Mouse (Mus musculus) adrenal gland, postnatal 36 days (tissue): ENCODE measurements around the gene Lamb3. TPM values are rescaled to one million over a fixed set of nuclear protein-coding genes. Genes with fewer than 3 reads are reported as not detected.

ENCODE experiments used
- DNase-seq, 2 experiments: peaks; one replicate each; pipeline ENCODE4 v3.0.0; 2021; ENCODE audit warnings: mixed read lengths in 1 of 2
- total RNA-seq, 2 experiments: library from RNA; stranded (reverse); gene quantifications; 2 replicates each; pipeline ENCODE4 v1.2.3; 2021

Gene Lamb3
- total RNA-seq, 2 experiments from 2014 or later: 2.1 to 3.0 TPM

- DNase-seq: peak; percentile 86 to 88
These were observed 134.9 kb downstream of the Lamb3 start for GRCm38 (mm10) chr1:193342198-193342946.

GRCm38 (mm10) chr1:193343853-193344252 lies 136.4 kb downstream of the Lamb3 start:
- DNase-seq: no peak

GRCm38 (mm10) chr1:193344976-193345375 lies 137.5 kb downstream of the Lamb3 start:
- DNase-seq: no peak

GRCm38 (mm10) chr1:193346908-193347307 lies 139.4 kb downstream of the Lamb3 start:
- no peak for DNase-seq

DNA sequence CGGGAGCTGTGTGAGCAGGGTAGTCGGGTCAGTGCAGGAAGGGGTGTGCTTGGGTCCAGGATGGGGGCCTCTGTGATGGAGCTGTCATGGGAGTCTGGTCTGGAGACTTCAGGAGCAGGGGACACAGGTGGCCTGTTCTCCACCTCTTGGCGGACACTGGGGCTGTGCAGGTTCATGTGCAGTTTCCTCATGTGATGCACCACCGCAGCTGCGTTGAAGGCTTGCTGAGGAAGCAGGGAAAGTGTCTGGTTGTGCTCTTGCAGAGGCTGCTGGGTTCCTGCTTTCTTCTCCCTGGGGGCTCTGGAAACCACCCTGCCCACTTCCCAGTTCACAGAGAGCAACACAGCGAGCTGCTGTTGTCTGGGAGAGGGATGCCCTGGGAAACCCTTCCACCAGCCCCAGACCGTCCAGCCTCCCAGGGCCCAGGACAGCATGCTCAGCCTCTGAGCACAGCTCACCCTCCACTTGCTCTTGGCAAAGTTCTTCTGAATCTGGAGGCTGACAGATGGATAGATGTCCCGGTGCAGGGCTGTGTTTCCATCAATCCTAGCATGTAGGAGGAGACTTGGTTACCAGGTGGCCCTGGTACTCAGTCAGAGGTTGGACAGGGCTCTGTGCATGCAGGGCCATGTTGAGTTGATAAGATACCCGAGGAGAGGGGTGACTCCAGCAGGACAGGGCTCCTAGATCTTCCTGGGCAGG lies 140.9 kb downstream of the Lamb3 start:
- DNase-seq: no peak

DNA sequence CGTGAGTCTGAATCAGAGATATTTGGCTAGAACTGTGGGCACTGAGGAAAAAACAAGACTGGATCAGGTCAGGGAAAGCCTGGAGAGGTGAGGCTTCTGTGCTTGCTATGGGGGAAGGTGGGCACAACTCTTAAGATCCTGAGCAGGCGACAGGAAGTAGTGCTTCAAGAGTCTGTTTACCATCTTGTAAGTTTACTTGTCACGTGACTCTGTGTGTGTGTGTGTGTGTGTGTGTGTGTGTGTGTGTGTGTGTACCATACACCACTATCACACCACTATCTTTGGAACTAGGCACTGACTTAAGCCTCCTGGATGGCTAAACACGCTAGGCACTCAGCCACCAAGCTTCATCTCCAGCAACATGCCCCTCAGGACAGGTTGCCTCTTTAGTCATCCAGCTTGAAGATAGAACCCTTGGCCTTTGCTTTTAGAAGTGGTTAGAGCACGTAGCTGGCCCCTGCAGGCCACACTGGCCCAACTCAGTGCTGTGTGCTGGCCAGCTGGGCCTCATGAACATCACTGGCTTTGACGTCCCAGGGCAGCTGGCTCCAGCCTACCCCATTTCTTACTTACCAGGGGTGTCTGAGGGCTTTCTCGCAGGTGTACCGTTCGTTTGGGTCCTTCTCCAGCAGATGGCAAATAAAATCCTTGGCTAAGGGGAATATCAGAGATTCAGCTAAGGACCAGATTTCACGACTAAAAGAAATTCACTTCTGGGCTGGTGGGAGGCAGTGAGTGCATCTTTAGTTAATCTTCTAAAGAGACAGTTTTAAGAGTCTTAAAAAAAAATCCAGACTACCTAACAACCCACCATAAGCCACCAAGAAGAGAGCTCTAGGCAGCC lies 142.4 kb downstream of the Lamb3 start:
- no peak for DNase-seq

- no peak for DNase-seq
These were observed 143.0 kb downstream of the Lamb3 start for GRCm38 (mm10) chr1:193350546-193350801.

DNA sequence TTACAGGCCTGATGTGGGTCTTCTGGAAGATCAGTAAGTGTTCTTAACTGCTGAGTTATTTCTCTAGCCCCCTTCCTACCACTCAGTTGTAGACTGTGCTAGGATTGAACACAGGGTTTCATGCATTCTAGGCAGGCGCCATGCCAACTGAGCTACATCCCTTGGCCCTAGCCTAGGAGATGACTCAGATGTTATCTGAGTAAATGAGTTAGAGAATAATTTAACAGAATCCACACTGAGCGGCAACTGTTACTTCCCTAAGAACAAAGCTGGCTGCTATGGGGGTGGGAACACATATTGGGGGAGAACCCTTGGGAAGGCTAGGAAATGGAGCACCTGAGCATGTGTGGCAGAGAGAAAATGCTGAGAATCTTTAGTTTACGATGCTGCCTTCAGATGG lies 144.1 kb downstream of the Lamb3 start:
- peak; percentile 43 to 61 for DNase-seq

DNA sequence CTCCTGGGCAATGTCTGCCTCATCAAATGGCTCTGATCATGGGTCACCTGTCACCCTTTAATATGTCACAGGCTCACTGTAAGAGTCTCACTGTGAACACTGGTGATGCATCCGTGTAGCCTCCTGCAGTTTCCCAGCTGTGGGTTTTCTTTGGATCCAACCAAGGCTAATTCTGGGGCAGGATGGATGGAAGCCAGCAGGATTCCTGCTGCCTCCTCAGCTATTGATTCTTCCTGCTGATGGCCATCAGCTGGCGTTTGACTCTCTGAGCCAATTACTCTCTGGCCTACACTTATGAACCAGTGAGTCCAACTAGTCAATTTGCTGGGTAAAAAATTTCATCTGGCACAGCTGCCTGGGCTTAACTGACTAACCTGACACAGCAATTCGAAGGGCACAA lies 151.7 kb downstream of the Lamb3 start:
- DNase-seq: no peak

DNA sequence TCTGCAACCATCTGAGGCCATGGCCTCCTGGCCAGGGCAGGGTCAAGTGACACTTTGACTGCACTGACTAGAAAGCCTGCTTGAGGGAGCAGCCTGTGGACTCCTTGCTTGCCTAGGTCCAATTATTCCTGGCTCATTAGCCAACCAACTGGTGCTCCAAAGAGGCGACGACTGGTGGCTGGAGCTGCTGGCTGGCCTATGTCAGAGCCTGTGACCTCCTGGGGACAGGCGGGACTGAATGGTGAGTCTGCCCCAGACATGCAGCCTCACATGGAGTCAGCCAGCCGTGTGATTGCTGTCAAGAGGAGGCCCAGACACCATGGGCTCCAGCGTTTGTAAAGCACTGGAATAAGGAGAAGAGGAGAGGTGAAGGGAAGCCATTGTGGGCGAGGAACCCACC lies 153.7 kb downstream of the Lamb3 start:
- no peak for DNase-seq

- DNase-seq: no peak
These were observed 154.6 kb downstream of the Lamb3 start for GRCm38 (mm10) chr1:193362078-193362477.

GRCm38 (mm10) chr1:193363801-193364231 lies 156.3 kb downstream of the Lamb3 start:
- peak; percentile 53 to 59 for DNase-seq

DNA sequence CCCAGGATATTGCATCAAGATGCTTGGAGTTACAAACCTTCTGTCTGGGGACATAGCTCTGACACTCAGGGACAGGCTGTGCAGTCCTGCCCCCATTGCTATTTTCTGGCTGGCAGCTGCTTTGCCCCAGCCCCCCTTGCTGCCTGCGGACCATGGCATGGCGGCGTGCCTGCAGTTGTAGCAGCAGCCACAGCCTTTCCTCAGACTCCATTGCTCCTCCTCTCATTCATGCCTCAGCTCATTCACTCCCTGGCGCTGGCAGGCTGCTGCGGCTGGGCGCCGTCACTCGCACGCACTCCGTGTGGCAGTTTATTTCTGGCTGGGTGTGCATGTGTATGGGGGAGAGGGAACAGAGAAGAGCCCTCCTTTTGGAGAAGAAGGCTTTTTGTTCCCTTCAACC lies 160.6 kb downstream of the Lamb3 start:
- no peak for DNase-seq

GRCm38 (mm10) chr1:193369091-193369490 lies 161.6 kb downstream of the Lamb3 start:
- no peak for DNase-seq

DNA sequence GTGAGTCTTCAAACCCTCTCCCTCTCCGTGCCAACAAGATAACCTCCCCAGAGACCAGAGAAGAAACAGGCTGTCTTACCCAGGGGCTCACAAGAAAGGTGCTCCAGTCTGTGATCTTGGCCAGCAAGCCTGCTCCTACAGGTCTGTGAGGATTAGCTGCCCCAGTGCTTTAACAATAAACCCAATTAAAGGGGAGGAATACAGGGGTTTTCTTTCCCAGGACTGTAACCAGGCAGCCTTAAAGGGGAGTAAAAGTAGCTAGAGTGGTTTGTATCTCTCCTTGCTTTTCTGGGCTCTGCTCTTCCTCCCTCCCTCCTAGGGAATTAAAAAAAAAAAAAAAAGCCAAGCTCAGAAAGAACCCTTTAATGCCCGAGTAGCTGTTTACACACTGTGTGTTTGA lies 162.6 kb downstream of the Lamb3 start, which contains the start of gene Camk1g:
Camk1g (minus strand) TSS at position 203 of the 400 bp plus-strand sequence.
- no peak for DNase-seq

GRCm38 (mm10) chr1:193373906-193374413 lies 166.5 kb downstream of the Lamb3 start:
- no peak for DNase-seq

DNA sequence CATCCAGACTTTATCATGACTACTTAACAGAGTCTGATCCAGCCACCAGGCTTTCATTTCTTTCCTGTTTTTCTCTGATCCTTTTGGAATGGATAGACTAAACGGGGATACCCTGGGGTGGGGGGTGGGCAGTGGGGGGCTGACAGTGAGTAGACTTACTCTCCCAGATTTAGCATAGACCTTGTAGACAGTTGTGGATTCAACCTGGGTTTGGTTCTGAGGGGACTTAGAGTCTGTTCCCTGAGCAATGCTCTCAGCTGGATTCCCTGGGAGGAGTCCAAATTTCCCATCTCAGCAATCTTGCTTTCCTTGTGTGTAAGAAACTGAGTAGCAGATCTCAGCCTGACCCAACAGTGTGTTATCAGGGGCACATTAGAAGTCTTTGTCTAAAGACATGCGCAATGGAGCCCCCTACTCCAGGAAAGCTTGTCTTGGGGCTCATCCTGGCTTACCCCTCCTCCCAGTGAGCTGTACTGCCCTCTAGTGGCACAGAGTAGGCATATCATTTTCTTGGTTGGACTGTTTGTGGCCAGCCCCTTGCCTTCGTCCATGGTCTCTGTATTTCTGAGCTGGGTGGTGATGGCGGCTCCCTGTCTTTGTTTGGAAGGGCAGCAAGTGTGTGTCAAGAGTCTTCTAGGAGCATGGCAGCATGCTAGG lies 169.1 kb downstream of the Lamb3 start:
- peak; percentile 17 to 42 for DNase-seq

GRCm38 (mm10) chr1:193379634-193380033 lies 172.1 kb downstream of the Lamb3 start:
- DNase-seq: no peak

DNA sequence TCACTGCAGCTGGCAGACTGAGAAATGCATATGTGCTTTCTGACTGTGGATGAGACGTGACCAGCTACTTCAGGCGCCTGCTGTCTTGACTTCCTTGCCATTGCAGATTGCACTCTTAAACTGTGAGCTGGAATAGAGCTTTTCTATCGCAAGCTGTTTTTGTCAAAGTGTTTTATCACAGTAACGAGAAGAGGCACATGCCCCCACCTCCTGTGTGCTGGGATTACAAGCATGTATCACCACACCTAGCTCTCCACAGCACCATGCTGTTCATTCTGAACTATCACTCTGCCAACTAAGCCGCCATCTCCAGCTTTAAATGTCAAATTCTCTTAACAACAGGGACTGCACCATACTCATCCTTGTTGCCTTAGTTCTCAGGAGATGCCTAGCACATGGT lies 173.4 kb downstream of the Lamb3 start:
- DNase-seq: no peak

GRCm38 (mm10) chr1:193381597-193382404 lies 174.3 kb downstream of the Lamb3 start:
- no peak for DNase-seq

- DNase-seq: no peak
These were observed 174.9 kb downstream of the Lamb3 start for GRCm38 (mm10) chr1:193382435-193382834.
